Mouse (Mus musculus): ENCODE results near the gene Cysltr2.
A peak's percentile ranks its signal among the peaks of the same experiment; 100 is the strongest.

Cysltr2 gene

DNA sequence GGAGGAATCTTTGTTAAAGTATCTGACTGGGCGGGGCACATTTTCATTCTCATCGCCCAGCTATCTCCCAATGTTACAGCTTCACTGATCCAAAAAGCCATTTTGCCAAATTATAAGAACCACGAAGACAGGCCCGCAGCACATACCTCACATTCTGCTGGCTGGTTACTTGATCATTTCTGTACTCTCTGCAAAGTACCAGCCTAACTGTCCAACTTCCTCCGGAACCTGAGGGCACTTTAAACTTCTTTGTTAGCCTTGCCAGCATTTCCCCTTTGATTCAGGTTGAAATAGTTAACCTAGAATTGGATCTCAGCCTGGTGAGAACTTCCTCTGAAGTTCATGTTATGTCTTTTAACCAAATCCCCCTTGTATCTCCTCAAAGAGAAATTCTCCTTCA, 63.8 kb downstream of the Cysltr2 start:
- no peak for DNase-seq (ENCODE audit: low spot score)

- peak; percentile 72 for DNase-seq (ENCODE audit: low spot score)
Measured at GRCm38 (mm10) chr14:72983456-72983855, 65.5 kb downstream of the Cysltr2 start.

- DNase-seq (ENCODE audit: low spot score), result no peak
Measured at GRCm38 (mm10) chr14:72982981-72983436, 65.9 kb downstream of the Cysltr2 start.

DNA sequence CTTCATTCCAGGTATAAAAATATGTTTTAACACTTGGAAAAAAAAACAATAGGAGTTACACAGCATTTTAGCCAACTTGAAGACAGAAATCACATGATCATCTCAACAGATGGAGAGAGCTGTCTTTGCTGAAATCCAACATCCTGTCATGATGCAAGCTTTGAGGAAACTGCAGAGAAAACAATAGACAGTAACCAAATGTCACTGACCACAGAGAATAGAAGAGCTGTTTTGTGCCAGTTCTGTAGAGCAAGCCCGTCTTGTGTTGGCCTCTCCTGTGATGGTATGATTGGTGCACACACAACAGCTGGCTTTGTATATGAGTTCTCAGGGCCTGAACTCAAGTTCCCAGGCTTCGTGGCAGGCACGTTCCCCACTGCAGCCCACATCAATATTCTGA, 68.2 kb downstream of the Cysltr2 start:
- no peak for DNase-seq (ENCODE audit: low spot score)

- DNase-seq (ENCODE audit: low spot score), result no peak
Measured at GRCm38 (mm10) chr14:72980106-72980505, 68.8 kb downstream of the Cysltr2 start.

GRCm38 (mm10) chr14:72976111-72976510, 72.8 kb downstream of the Cysltr2 start:
- DNase-seq (ENCODE audit: low spot score), result no peak

All from T-cell, adult 2 months (primary cell).